Mouse (Mus musculus): Measurements from ENCODE around the gene Atp8b4.

GRCm38 (mm10) chr2:126363050-126363744 is 137.3 kb downstream of the Atp8b4 start:
- TF ChIP-seq CTCF (IDR thresholded peaks at IDR 0.05; ENCODE audit: low read depth, low read length) (peak; percentile 71), POLR2A (IDR thresholded peaks at IDR 0.05; ENCODE audit: borderline replicate concordance, low read depth, low read length) (no peak)

Measured in bone marrow macrophage, adult 2 months (primary cell).